In genomic region chr2:155523706-155524105, GRCm38 (mm10) we compare ENCODE assay signal across 16 mouse cellular contexts.
"Had no signal": no experiment of that assay in that cellular context is flagged by ENCODE, and none has a peak within 500 bp of the region (broad histone marks: within the 10 kb centered on the region; RNA-seq: fewer than 3 reads in every experiment).

No protein-coding gene starts in this region.

- H3K9me3 ChIP-seq: limb, embryonic 12.5 days; limb, embryonic 15.5 days; lung, embryonic 15.5 days; midbrain, embryonic 12.5 days; midbrain, embryonic 15.5 days had no signal

- H3K9ac ChIP-seq: limb, embryonic 12.5 days; limb, embryonic 15.5 days; liver, embryonic 14.5 days; lung, embryonic 15.5 days; midbrain, embryonic 12.5 days; midbrain, embryonic 15.5 days had no signal

- ATAC-seq: intestine, postnatal 0 days; midbrain, embryonic 15.5 days had no signal

- H3K36me3 ChIP-seq: limb, embryonic 12.5 days; limb, embryonic 15.5 days; lung, embryonic 15.5 days; midbrain, embryonic 12.5 days; midbrain, embryonic 15.5 days had no signal

- H3K27me3 ChIP-seq: limb, embryonic 12.5 days; limb, embryonic 15.5 days; lung, embryonic 15.5 days; midbrain, embryonic 12.5 days; midbrain, embryonic 15.5 days had no signal

- H3K27ac ChIP-seq: kidney, postnatal 0 days; limb, embryonic 12.5 days; limb, embryonic 15.5 days; liver, embryonic 14.5 days; lung, embryonic 15.5 days; midbrain, embryonic 12.5 days; midbrain, embryonic 15.5 days had no signal

- H3K4me3 ChIP-seq: limb, embryonic 12.5 days; limb, embryonic 15.5 days; lung, embryonic 15.5 days; midbrain, embryonic 12.5 days; midbrain, embryonic 15.5 days; myocyte had no signal

- H3K4me2 ChIP-seq: limb, embryonic 12.5 days; limb, embryonic 15.5 days; lung, embryonic 15.5 days; midbrain, embryonic 12.5 days; midbrain, embryonic 15.5 days had no signal

- DNase-seq: kidney, adult 2 months; kidney, postnatal 25 days; left cerebral cortex, postnatal 4 days; lung, adult 18-20 months; lung, postnatal 10 days; thymus, adult 18-20 months; thymus, postnatal 36 days had no signal
